In the genomic region with DNA sequence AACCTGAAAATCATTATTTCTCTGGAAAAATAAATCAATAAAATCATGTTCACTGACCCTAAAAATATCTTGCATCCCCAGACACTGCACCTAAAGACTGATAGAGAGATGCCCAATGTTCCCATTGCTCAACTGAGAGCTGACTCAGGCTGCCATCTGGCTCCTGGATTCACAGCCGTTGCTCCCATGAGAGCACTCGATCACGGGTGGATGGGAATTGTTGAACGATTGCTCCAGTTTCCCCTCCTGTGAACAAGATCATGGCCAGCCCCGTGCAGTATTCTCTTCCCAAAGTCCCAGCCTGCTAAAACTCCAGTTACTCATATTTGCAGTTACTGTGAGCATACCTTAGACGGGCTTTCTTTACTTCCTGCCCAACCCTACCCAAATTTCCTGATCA, we compare ENCODE assay signal across 21 mouse cellular contexts.
DNase-seq lines count a peak whose midpoint lies in the region; ATAC-seq lines count a peak whose summit lies in the region.
"Had no signal": no experiment of that assay in that cellular context is flagged by ENCODE, and none has a peak within 500 bp of the region (broad histone marks: within the 10 kb centered on the region; RNA-seq: fewer than 3 reads in every experiment).

No protein-coding gene starts in this region.

- H3K4me3 ChIP-seq in hindbrain, embryonic 11.5 days (ENCODE audit: low read depth, low read length) = no peak overlapping the region
- no peak overlapping the region for H3K4me3 ChIP-seq in hindbrain, embryonic 13.5 days
- no peak overlapping the region for H3K4me3 ChIP-seq in forebrain, embryonic 11.5 days (ENCODE audit: low read depth, low read length)
- H3K4me3 ChIP-seq: embryonic facial prominence, embryonic 12.5 days; gastrocnemius, adult 2 months; heart, embryonic 13.5 days; limb, embryonic 13.5 days; liver, embryonic 15.5 days; megakaryocyte, embryonic 14.5 days had no signal

- no peak overlapping the region for H3K27ac ChIP-seq in hindbrain, embryonic 11.5 days (ENCODE audit: low read depth, low read length)
- H3K27ac ChIP-seq in hindbrain, embryonic 13.5 days = no peak overlapping the region
- no peak overlapping the region for H3K27ac ChIP-seq in forebrain, embryonic 11.5 days (ENCODE audit: low read depth, low read length)
- H3K27ac ChIP-seq: embryonic facial prominence, embryonic 12.5 days; gastrocnemius, adult 2 months; heart, embryonic 13.5 days; limb, embryonic 13.5 days; liver, embryonic 15.5 days had no signal

- H3K4me1 ChIP-seq in hindbrain, embryonic 11.5 days (replicated peaks; ENCODE audit: control insufficient read depth, insufficient read depth, low read length) = peaks cover 8% of the 10 kb centered on the region
- H3K4me1 ChIP-seq in hindbrain, embryonic 13.5 days (replicated peaks) = peaks cover 12% of the 10 kb centered on the region
- H3K4me1 ChIP-seq in forebrain, embryonic 11.5 days (replicated peaks; ENCODE audit: control insufficient read depth, insufficient read depth, low read length) = no peaks in the 10 kb centered on the region
- H3K4me1 ChIP-seq: liver, embryonic 15.5 days had no signal

- no peaks in the 10 kb centered on the region for H3K27me3 ChIP-seq in hindbrain, embryonic 11.5 days (ENCODE audit: control insufficient read depth, insufficient read depth, low read length)
- 0 out of 2 replicates have a peak, but pooled peaks cover 2% of the 10 kb centered on the region for H3K27me3 ChIP-seq in hindbrain, embryonic 13.5 days
- H3K27me3 ChIP-seq in forebrain, embryonic 11.5 days (ENCODE audit: control insufficient read depth, insufficient read depth, low read length) = no peaks in the 10 kb centered on the region
- H3K27me3 ChIP-seq: embryonic facial prominence, embryonic 12.5 days; limb, embryonic 13.5 days; liver, embryonic 15.5 days had no signal

- H3K4me2 ChIP-seq in hindbrain, embryonic 11.5 days (replicated peaks; ENCODE audit: low read depth, low read length) = no peak overlapping the region
- no peak overlapping the region for H3K4me2 ChIP-seq in hindbrain, embryonic 13.5 days
- H3K4me2 ChIP-seq in forebrain, embryonic 11.5 days (ENCODE audit: low read depth, low read length, severe bottlenecking) = no peak overlapping the region
- H3K4me2 ChIP-seq: embryonic facial prominence, embryonic 12.5 days; heart, embryonic 13.5 days; limb, embryonic 13.5 days; liver, embryonic 15.5 days had no signal

- no peak overlapping the region for H3K9ac ChIP-seq in hindbrain, embryonic 11.5 days (ENCODE audit: low read depth, low read length)
- no peak overlapping the region for H3K9ac ChIP-seq in hindbrain, embryonic 13.5 days
- no peak overlapping the region for H3K9ac ChIP-seq in forebrain, embryonic 11.5 days (ENCODE audit: low read length)
- H3K9ac ChIP-seq: embryonic facial prominence, embryonic 12.5 days; forebrain, postnatal 0 days; heart, embryonic 13.5 days; limb, embryonic 13.5 days; liver, embryonic 15.5 days had no signal

- no peak for ATAC-seq in hindbrain, embryonic 11.5 days (ENCODE audit: low FRiP score)
- ATAC-seq in hindbrain, embryonic 13.5 days (ENCODE audit: low FRiP score) = no peak
- no peak for ATAC-seq in forebrain, embryonic 11.5 days (replicated peaks; ENCODE audit: low FRiP score)
- ATAC-seq: inflammation-experienced regulatory T-cells, adult 6 months; lung, postnatal 0 days had no signal

- WGBS in hindbrain, embryonic 11.5 days = 78% methylated on average over 6 of the region's 6 CpGs
- 63% methylated on average over 6 of the region's 6 CpGs for WGBS in hindbrain, embryonic 13.5 days
- 87% methylated on average over 6 of the region's 6 CpGs for WGBS in forebrain, embryonic 11.5 days

- no peaks in the 10 kb centered on the region for H3K36me3 ChIP-seq in hindbrain, embryonic 11.5 days (ENCODE audit: control insufficient read depth, insufficient read depth, low read length)
- H3K36me3 ChIP-seq in hindbrain, embryonic 13.5 days = no peaks in the 10 kb centered on the region
- H3K36me3 ChIP-seq in forebrain, embryonic 11.5 days (ENCODE audit: control insufficient read depth, insufficient read depth, low read length) = no peaks in the 10 kb centered on the region
- H3K36me3 ChIP-seq: embryonic facial prominence, embryonic 12.5 days; heart, embryonic 13.5 days; limb, embryonic 13.5 days; liver, embryonic 15.5 days had no signal

- DNase-seq in hindbrain, embryonic 11.5 days (ENCODE audit: low spot score) = peak; percentile 40
- peak; percentile 17 for DNase-seq in 3T3-L1 (ENCODE audit: low read depth, low spot score)
- DNase-seq in cerebellum, adult 8-10 months = peak; percentile 11
- peak; percentile 53 to 60 for DNase-seq in layer of hippocampus, postnatal 36 days
- DNase-seq in lung, postnatal 14 days = no peak
- no peak for DNase-seq in forebrain, embryonic 11.5 days (ENCODE audit: low spot score)
- DNase-seq: forebrain, postnatal 0 days; gastrocnemius, adult 2 months; heart, adult 11 months; heart, postnatal 4 days; kidney, adult 9 months; kidney, postnatal 36 days; right cerebral cortex, adult 18-20 months had no signal

- H3K9me3 ChIP-seq in hindbrain, embryonic 11.5 days (ENCODE audit: control insufficient read depth, low read length) = no peaks in the 10 kb centered on the region
- no peaks in the 10 kb centered on the region for H3K9me3 ChIP-seq in hindbrain, embryonic 13.5 days
- no peaks in the 10 kb centered on the region for H3K9me3 ChIP-seq in forebrain, embryonic 11.5 days (ENCODE audit: control insufficient read depth, low read length)
- H3K9me3 ChIP-seq: embryonic facial prominence, embryonic 12.5 days; heart, embryonic 13.5 days; limb, embryonic 13.5 days; liver, embryonic 15.5 days had no signal

Comparison
In these comparisons a context has a peak if more than half of its experiments do, and no peak if none do; other contexts are left out.
1. DNase-seq: peak in hindbrain, embryonic 11.5 days (single experiment), 3T3-L1 (single experiment), cerebellum, adult 8-10 months (single experiment) and layer of hippocampus, postnatal 36 days (2 of 2); none in lung, postnatal 14 days (single experiment) and forebrain, embryonic 11.5 days (single experiment).